Mouse (Mus musculus): ENCODE data around the gene Aars2. TPM values are rescaled to one million over a fixed set of nuclear protein-coding genes. Genes with fewer than 3 reads are reported as not detected.

Gene Aars2
- polyA plus RNA-seq, 1 experiment from 2014 or later, result 17.4 TPM

GRCm38 (mm10) chr17:45545278-45545961 lies 38.8 kb downstream of the Aars2 start:
- H3K4me2 ChIP-seq, result peak overlapping the region; percentile 56
- no peak overlapping the region for H3K9ac ChIP-seq
- H3K36me3 ChIP-seq (ENCODE audit: insufficient read depth), result 0 out of 2 replicates have a peak, but pooled peaks cover 3% of the 10 kb centered on the region
- ATAC-seq (ENCODE audit: insufficient read depth) (0 out of 2 replicates have a peak, but pooled peaks have one; percentile 26), DNase-seq (peak; percentile 46)
- peaks cover 10% of the 10 kb centered on the region; the same call in 1 of the 2 replicates for H3K4me1 ChIP-seq (ENCODE audit: insufficient read depth)
- no peaks in the 10 kb centered on the region for H3K9me3 ChIP-seq (ENCODE audit: low read depth, low read length)
- no peak overlapping the region for H3K27ac ChIP-seq (ENCODE audit: low read depth)
- WGBS, result 5% methylated on average over 74 of the region's 74 CpGs
- no peak for TF ChIP-seq CTCF (IDR thresholded peaks at IDR 0.05; ENCODE audit: low read depth)
- H3K4me3 ChIP-seq (ENCODE audit: low read depth, low read length), result peak overlapping the region; percentile 30
- H3K27me3 ChIP-seq (ENCODE audit: insufficient read depth, low read length), result peaks cover 81% of the 10 kb centered on the region

GRCm38 (mm10) chr17:45546941-45547340 lies 40.3 kb downstream of the Aars2 start:
- no peak for DNase-seq
- Histone ChIP-seq H3K4me1 (ENCODE audit: insufficient read depth) (peaks cover 10% of the 10 kb centered on the region; the same call in 1 of the 2 replicates), H3K4me2 (no peak overlapping the region), H3K36me3 (ENCODE audit: insufficient read depth) (0 out of 2 replicates have a peak, but pooled peaks cover 3% of the 10 kb centered on the region), H3K27ac (ENCODE audit: low read depth) (no peak overlapping the region), H3K27me3 (ENCODE audit: insufficient read depth, low read length) (peaks cover 80% of the 10 kb centered on the region), H3K9ac (no peak overlapping the region), H3K9me3 (ENCODE audit: low read depth, low read length) (no peaks in the 10 kb centered on the region), H3K4me3 (ENCODE audit: low read depth, low read length) (no peak overlapping the region)
- TF ChIP-seq CTCF (IDR thresholded peaks at IDR 0.05; ENCODE audit: low read depth), result no peak
- 68% methylated on average over 16 of the region's 16 CpGs for WGBS
- no peak for ATAC-seq (ENCODE audit: insufficient read depth)

- WGBS, result 64% methylated on average over 5 of the region's 5 CpGs
Measured at GRCm38 (mm10) chr17:45547461-45548190, 41.0 kb downstream of the Aars2 start.

GRCm38 (mm10) chr17:45548541-45549512 lies 42.2 kb downstream of the Aars2 start:
- Histone ChIP-seq H3K36me3 (ENCODE audit: insufficient read depth) (0 out of 2 replicates have a peak, but pooled peaks cover 3% of the 10 kb centered on the region), H3K4me2 (peak overlapping the region; percentile 99), H3K4me1 (ENCODE audit: insufficient read depth) (peaks cover 10% of the 10 kb centered on the region; the same call in 1 of the 2 replicates), H3K9me3 (ENCODE audit: low read depth, low read length) (no peaks in the 10 kb centered on the region), H3K27me3 (ENCODE audit: insufficient read depth, low read length) (peaks cover 66% of the 10 kb centered on the region), H3K27ac (ENCODE audit: low read depth) (no peak overlapping the region), H3K9ac (peak overlapping the region; percentile 74), H3K4me3 (ENCODE audit: low read depth, low read length) (peak overlapping the region; percentile 72)
- peak; percentile 63 for DNase-seq
- TF ChIP-seq CTCF (IDR thresholded peaks at IDR 0.05; ENCODE audit: low read depth), result peak; percentile 57
- peak; percentile 33 for ATAC-seq (ENCODE audit: insufficient read depth)
- 3% methylated on average over 46 of the region's 68 CpGs for WGBS

More at GRCm38 (mm10) chr17:45547461-45548190, 41.0 kb downstream of the Aars2 start:
- Histone ChIP-seq H3K36me3 (ENCODE audit: insufficient read depth) (0 out of 2 replicates have a peak, but pooled peaks cover 3% of the 10 kb centered on the region), H3K9me3 (ENCODE audit: low read depth, low read length) (no peaks in the 10 kb centered on the region), H3K9ac (no peak overlapping the region), H3K27me3 (ENCODE audit: insufficient read depth, low read length) (peaks cover 77% of the 10 kb centered on the region), H3K4me1 (ENCODE audit: insufficient read depth) (peaks cover 10% of the 10 kb centered on the region; the same call in 1 of the 2 replicates), H3K4me3 (ENCODE audit: low read depth, low read length) (no peak overlapping the region), H3K4me2 (no peak overlapping the region), H3K27ac (ENCODE audit: low read depth) (no peak overlapping the region)
- no peak for ATAC-seq (ENCODE audit: insufficient read depth)
- DNase-seq, result no peak
- no peak for TF ChIP-seq CTCF (IDR thresholded peaks at IDR 0.05; ENCODE audit: low read depth)

GRCm38 (mm10) chr17:45549617-45550181 lies 43.1 kb downstream of the Aars2 start, which contains the start of gene Tmem151b:
Tmem151b (minus strand) TSS chr17:45549677.
- Histone ChIP-seq H3K4me1 (ENCODE audit: insufficient read depth) (0 out of 2 replicates have a peak, but pooled peaks cover 5% of the 10 kb centered on the region), H3K27ac (ENCODE audit: low read depth) (no peak within 1 kb of the TSS), H3K9ac (peak within 1 kb of the TSS; percentile 74), H3K27me3 (ENCODE audit: insufficient read depth, low read length) (peaks cover 58% of the 10 kb centered on the region), H3K9me3 (ENCODE audit: low read depth, low read length) (no peaks in the 10 kb centered on the region), H3K4me2 (peak within 1 kb of the TSS; percentile 99), H3K36me3 (ENCODE audit: insufficient read depth) (0 out of 2 replicates have a peak, but pooled peaks cover 3% of the 10 kb centered on the region), H3K4me3 (ENCODE audit: low read depth, low read length) (peak within 1 kb of the TSS; percentile 72)
- TF ChIP-seq CTCF (IDR thresholded peaks at IDR 0.05; ENCODE audit: low read depth), result 0 out of 2 replicates have a peak, but pooled peaks have one; percentile 11
- ATAC-seq (ENCODE audit: insufficient read depth) (peak; percentile 25; the same call in 1 of the 2 replicates), DNase-seq (peak; percentile 66)
- under 1% methylated on average over 15 of the region's 29 CpGs for WGBS

- 0 out of 2 replicates have a peak, but pooled peaks cover 2% of the 10 kb centered on the region for H3K4me1 ChIP-seq (ENCODE audit: insufficient read depth)
- peaks cover 52% of the 10 kb centered on the region for H3K27me3 ChIP-seq (ENCODE audit: insufficient read depth, low read length)
- H3K4me2 ChIP-seq, result peak overlapping the region; percentile 99
- no peak for ATAC-seq (ENCODE audit: insufficient read depth)
- DNase-seq, result no peak
- no peak overlapping the region for H3K27ac ChIP-seq (ENCODE audit: low read depth)
- H3K9ac ChIP-seq, result no peak overlapping the region
- H3K36me3 ChIP-seq (ENCODE audit: insufficient read depth), result 0 out of 2 replicates have a peak, but pooled peaks cover 3% of the 10 kb centered on the region
- H3K9me3 ChIP-seq (ENCODE audit: low read depth, low read length), result no peaks in the 10 kb centered on the region
- 11% methylated on average over 5 of the region's 5 CpGs for WGBS
- H3K4me3 ChIP-seq (ENCODE audit: low read depth, low read length), result peak overlapping the region; percentile 72; the same call in 1 of the 2 replicates
- TF ChIP-seq CTCF (IDR thresholded peaks at IDR 0.05; ENCODE audit: low read depth), result no peak
Measured at GRCm38 (mm10) chr17:45550253-45550652, 43.6 kb downstream of the Aars2 start.
